Mouse (Mus musculus): ENCODE measurements around the gene Nicn1. TPM values are rescaled to one million over a fixed set of nuclear protein-coding genes. Genes with fewer than 3 reads are reported as not detected.
A peak's percentile ranks its signal among the peaks of the same experiment; 100 is the strongest.

The Nicn1 gene
- 101 and 102 TPM in 2 replicates for polyA plus RNA-seq (2012; rRNA removed)

DNA sequence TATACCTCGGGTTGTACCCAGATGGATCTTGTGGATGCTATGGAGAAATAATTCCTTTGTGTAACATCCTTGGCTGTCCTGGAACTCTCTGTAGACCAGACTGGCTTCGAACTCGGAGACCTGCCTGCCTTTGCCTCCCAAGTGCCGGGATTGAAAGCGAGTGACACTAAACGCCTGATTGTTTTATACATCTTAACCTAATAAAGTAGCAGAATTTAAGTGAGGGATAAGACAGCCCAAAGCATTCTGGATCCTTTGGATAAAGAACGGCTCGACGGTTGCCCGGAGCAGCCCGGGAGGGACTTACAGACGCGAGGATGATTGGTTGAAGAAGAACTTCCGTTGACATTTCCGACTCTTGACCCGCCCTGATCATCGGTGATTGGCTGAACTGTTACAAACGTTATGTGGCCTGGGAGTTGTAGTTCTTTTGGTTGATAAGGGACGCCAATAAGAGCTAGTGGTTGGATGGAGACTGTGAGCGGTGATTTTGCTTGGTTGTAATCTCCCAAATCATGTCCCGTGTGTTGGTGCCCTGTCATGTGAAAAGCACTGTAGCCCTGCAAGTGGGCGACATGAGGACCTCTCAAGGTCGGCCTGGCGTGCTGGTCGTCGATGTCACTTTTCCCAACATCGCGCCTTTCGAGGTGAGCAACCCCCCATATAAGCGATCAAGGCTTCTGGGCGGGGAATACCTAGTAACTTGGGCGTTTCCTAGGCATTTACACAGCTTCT, at the start of gene Nicn1:
Gene Nicn1, plus strand, starts transcription at position 414 of the 735 bp plus-strand sequence.
- peaks cover 2% of the 10 kb centered on the region for H3K4me1 ChIP-seq (ENCODE audit: control insufficient read depth, insufficient read depth, low read length)
- TF ChIP-seq CTCF (IDR thresholded peaks at IDR 0.05; ENCODE audit: extremely low read depth, insufficient read depth, low read length) (no peak), POLR2A (IDR thresholded peaks at IDR 0.05; ENCODE audit: extremely low read depth, insufficient read depth, low read length) (peak; percentile 59; the same call in 1 of the 2 replicates)
- 0 out of 2 replicates have a peak within 1 kb of the TSS, but pooled peaks have one; percentile 2 for H3K27ac ChIP-seq (ENCODE audit: insufficient read depth, low read length)
- H3K4me3 ChIP-seq (ENCODE audit: insufficient read depth, low read length): peak within 1 kb of the TSS; percentile 61

DNA sequence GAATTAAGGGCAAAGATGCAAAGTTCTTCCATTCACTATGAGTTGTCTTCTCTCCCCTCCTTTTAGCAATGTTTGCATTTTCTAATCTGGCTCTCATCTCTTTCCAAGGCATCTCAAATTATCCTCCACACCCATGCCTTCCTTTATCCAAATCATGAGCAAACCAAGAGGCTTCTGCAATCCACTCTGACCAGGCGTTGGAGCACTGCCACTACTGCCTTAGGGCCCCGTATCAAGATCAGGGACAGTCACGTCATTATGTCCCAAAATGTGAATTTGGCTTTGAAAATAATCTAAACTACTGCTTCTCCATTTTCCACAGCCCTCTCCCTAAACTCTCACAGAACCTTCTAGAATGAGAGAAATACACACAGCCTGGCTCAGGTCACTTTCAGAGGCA, 45.7 kb upstream of the Nicn1 start:
- Histone ChIP-seq H3K4me3 (ENCODE audit: insufficient read depth, low read length) (no peak overlapping the region), H3K4me1 (ENCODE audit: control insufficient read depth, insufficient read depth, low read length) (no peaks in the 10 kb centered on the region; the same call in 1 of the 2 replicates), H3K27ac (ENCODE audit: insufficient read depth, low read length) (no peak overlapping the region)
- TF ChIP-seq CTCF (IDR thresholded peaks at IDR 0.05; ENCODE audit: extremely low read depth, insufficient read depth, low read length) (no peak), POLR2A (IDR thresholded peaks at IDR 0.05; ENCODE audit: extremely low read depth, insufficient read depth, low read length) (no peak)

DNA sequence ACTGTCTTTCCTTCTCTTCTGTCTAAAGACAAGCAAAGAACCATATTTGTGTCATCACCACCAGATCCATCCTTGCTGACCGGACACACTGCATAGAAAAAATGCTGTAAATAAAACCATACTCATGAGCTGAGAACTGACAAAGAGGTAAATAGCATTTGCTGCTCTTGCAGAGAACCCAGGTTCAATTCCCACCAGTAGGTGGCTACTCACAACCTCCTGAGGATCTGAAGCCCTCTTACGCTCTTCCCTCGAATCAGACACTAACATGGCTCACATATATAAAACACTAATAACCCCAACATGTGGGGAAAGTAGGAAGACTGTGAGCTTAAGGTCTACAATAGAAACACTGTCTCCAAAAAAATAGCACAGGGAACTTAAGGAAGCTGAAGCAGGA, 45.2 kb upstream of the Nicn1 start:
- Histone ChIP-seq H3K4me3 (ENCODE audit: insufficient read depth, low read length) (no peak overlapping the region), H3K4me1 (ENCODE audit: control insufficient read depth, insufficient read depth, low read length) (no peaks in the 10 kb centered on the region; the same call in 1 of the 2 replicates), H3K27ac (ENCODE audit: insufficient read depth, low read length) (no peak overlapping the region)
- TF ChIP-seq CTCF (IDR thresholded peaks at IDR 0.05; ENCODE audit: extremely low read depth, insufficient read depth, low read length): peak; percentile 28; the same call in 1 of the 2 replicates
- no peak for TF ChIP-seq POLR2A (IDR thresholded peaks at IDR 0.05; ENCODE audit: extremely low read depth, insufficient read depth, low read length)

DNA sequence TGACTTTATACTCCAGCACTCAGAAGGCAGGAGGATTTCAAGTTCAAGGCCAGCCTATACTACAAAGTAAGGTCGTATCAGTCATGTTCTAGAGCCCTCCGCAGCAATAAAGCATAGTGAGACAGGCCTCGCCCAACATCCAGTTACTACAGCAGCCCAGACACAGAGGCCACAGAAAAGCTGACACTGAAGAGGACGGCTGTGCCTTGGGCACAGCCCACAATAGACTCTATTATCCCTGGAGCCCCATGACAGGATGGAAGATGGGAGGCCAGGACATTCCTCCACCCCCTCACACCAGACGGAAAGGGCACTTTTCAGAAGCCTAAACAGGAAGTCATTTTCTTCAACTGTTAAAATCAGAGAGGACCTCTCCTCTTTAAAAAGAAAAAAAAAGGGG, 41.3 kb upstream of the Nicn1 start:
- Histone ChIP-seq H3K4me1 (ENCODE audit: control insufficient read depth, insufficient read depth, low read length) (no peaks in the 10 kb centered on the region; the same call in 1 of the 2 replicates), H3K4me3 (ENCODE audit: insufficient read depth, low read length) (no peak overlapping the region), H3K27ac (ENCODE audit: insufficient read depth, low read length) (no peak overlapping the region)
- no peak for TF ChIP-seq CTCF (IDR thresholded peaks at IDR 0.05; ENCODE audit: extremely low read depth, insufficient read depth, low read length)
- TF ChIP-seq POLR2A (IDR thresholded peaks at IDR 0.05; ENCODE audit: extremely low read depth, insufficient read depth, low read length): no peak

DNA sequence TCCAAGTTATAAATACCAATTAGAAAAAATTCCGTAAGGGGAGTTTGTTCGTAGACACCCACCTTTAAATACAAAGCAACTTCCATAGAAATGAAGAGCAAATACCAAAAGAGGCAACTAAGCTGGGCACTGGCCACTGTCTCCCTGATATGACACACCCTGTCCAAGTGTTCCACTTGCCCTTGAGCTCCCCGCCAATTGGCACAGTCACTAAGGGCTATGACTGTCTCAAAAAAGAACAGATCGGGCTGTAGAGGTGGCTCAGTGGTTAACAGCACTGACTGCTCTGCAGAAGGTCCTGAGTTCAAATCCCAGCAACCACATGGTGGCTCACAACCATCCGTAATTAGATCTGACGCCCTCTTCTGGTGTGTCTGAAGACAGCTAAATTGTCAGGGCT, 38.4 kb upstream of the Nicn1 start:
- Histone ChIP-seq H3K4me1 (ENCODE audit: control insufficient read depth, insufficient read depth, low read length) (no peaks in the 10 kb centered on the region), H3K4me3 (ENCODE audit: insufficient read depth, low read length) (no peak overlapping the region), H3K27ac (ENCODE audit: insufficient read depth, low read length) (no peak overlapping the region)
- no peak for TF ChIP-seq CTCF (IDR thresholded peaks at IDR 0.05; ENCODE audit: extremely low read depth, insufficient read depth, low read length)
- no peak for TF ChIP-seq POLR2A (IDR thresholded peaks at IDR 0.05; ENCODE audit: extremely low read depth, insufficient read depth, low read length)

DNA sequence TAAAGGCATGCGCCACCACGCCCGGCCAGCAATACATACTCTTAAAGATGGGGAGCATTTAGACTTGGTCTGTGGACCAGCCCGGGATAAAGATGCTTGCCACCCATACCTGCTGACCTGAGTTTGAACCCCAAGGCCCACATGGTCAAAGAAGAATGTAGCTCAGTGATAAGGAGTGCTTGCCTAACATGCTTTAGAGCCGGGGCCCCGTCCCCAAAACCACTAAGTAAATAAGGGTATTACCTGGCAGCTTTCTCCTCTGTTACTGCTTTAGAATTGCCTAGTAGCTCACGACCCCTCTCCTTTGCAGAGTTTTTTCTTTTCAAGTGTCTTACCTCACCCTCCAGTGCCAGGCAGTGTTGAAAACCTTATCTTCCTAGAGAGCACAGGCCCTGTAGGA, 37.5 kb upstream of the Nicn1 start:
- Histone ChIP-seq H3K4me1 (ENCODE audit: control insufficient read depth, insufficient read depth, low read length) (no peaks in the 10 kb centered on the region), H3K27ac (ENCODE audit: insufficient read depth, low read length) (no peak overlapping the region), H3K4me3 (ENCODE audit: insufficient read depth, low read length) (no peak overlapping the region)
- no peak for TF ChIP-seq POLR2A (IDR thresholded peaks at IDR 0.05; ENCODE audit: extremely low read depth, insufficient read depth, low read length)
- TF ChIP-seq CTCF (IDR thresholded peaks at IDR 0.05; ENCODE audit: extremely low read depth, insufficient read depth, low read length): no peak

DNA sequence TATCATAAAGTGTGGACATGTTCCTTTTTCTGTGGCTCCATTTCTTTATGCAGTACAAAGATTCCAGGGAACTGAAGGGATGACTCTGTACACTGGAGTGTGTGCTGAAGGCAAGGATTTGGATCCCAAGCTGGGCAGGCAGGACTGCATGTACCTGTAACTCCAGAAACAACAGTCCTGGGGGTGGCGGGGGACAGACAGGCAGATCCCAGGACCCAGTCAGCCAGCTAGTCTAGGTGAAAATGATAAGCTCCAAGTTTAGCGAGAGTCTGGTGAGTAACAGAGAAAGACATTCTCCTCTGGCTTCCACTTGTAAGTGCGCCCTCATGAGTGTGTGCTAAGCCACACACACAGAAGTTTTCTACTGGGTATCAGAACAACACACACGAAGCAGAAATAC, 29.7 kb upstream of the Nicn1 start:
- TF ChIP-seq CTCF (IDR thresholded peaks at IDR 0.05; ENCODE audit: extremely low read depth, insufficient read depth, low read length) (no peak), POLR2A (IDR thresholded peaks at IDR 0.05; ENCODE audit: extremely low read depth, insufficient read depth, low read length) (no peak)
- H3K4me3 ChIP-seq (ENCODE audit: insufficient read depth, low read length): no peak overlapping the region
- H3K4me1 ChIP-seq (ENCODE audit: control insufficient read depth, insufficient read depth, low read length): peaks cover 9% of the 10 kb centered on the region; the same call in 1 of the 2 replicates
- H3K27ac ChIP-seq (ENCODE audit: insufficient read depth, low read length): no peak overlapping the region

DNA sequence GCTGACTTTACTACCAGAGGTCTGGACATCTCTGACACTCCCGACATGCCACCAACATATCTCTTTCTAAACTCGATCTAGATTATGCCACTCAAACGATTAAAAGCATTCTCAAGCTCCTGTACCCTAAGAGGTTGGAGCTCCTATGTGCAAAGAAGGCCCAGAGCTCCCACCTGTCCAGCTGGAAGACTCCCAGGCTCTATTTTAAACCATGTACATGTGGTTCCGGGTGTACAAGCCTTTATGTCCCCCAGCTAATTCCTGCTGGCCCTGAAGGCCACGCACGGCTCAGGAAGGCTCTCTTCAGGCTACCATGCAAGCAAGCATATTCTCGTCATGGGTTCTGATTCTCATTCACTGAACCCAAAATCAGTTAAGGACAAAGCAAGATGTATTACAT, 28.4 kb upstream of the Nicn1 start:
- H3K27ac ChIP-seq (ENCODE audit: insufficient read depth, low read length): no peak overlapping the region
- peak overlapping the region; percentile 93; the same call in 1 of the 2 replicates for H3K4me3 ChIP-seq (ENCODE audit: insufficient read depth, low read length)
- TF ChIP-seq POLR2A (IDR thresholded peaks at IDR 0.05; ENCODE audit: extremely low read depth, insufficient read depth, low read length) (no peak), CTCF (IDR thresholded peaks at IDR 0.05; ENCODE audit: extremely low read depth, insufficient read depth, low read length) (no peak)
- H3K4me1 ChIP-seq (ENCODE audit: control insufficient read depth, insufficient read depth, low read length): peaks cover 9% of the 10 kb centered on the region; the same call in 1 of the 2 replicates

DNA sequence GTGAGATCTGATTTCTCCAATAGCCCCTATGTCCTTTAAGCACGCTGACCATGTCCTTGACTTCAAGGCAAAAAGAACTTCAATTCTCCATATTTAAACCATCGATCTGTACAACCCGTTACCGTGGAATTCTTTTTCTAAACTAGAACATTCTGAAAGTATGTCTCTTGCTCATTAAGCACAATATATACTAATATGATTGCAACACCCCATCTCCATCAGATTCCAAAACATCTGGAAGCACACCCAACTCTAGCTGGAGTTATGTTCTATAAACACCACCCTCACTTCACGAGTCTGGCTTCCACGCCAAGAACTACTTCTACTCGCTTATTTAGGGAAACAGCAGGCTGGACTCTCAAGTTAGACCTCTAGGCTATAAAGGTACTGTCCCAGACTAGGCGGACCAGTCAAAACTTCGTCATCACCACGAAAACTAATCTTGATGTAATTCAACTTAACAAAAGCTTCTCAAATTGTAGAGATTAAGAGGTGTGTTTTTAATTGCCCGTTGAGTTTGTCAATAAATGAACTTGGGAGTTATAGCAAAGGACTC, 27.7 kb upstream of the Nicn1 start:
- no peak overlapping the region for H3K27ac ChIP-seq (ENCODE audit: insufficient read depth, low read length)
- TF ChIP-seq POLR2A (IDR thresholded peaks at IDR 0.05; ENCODE audit: extremely low read depth, insufficient read depth, low read length): no peak
- TF ChIP-seq CTCF (IDR thresholded peaks at IDR 0.05; ENCODE audit: extremely low read depth, insufficient read depth, low read length): no peak
- peaks cover 9% of the 10 kb centered on the region; the same call in 1 of the 2 replicates for H3K4me1 ChIP-seq (ENCODE audit: control insufficient read depth, insufficient read depth, low read length)
- H3K4me3 ChIP-seq (ENCODE audit: insufficient read depth, low read length): peak overlapping the region; percentile 93
